Mouse (Mus musculus): ENCODE results near the gene Spg7.

GRCm38 (mm10) chr8:123025951-123026351 lies 36.8 kb upstream of the Spg7 start:
- no peak for TF ChIP-seq CHD1 (IDR thresholded peaks at IDR 0.05; ENCODE audit: low read depth, low read length)
- no peak for TF ChIP-seq CTCF (conservative IDR thresholded peaks at IDR 0.05 in 1 of 2, IDR thresholded peaks at IDR 0.05 in 1 of 2; ENCODE audit: low read depth in 2 of 2, low read length in 2 of 2)
- no peak for TF ChIP-seq POLR2A (IDR thresholded peaks at IDR 0.05; ENCODE audit: low read depth, low read length)
- no peak for TF ChIP-seq E2F4 (IDR thresholded peaks at IDR 0.05; ENCODE audit: insufficient replicate concordance, low read depth, low read length)
- no peak for TF ChIP-seq HCFC1 (IDR thresholded peaks at IDR 0.05; ENCODE audit: low read depth, low read length)
- no peak for TF ChIP-seq RCOR1 (conservative IDR thresholded peaks at IDR 0.05; ENCODE audit: low read depth, low read length)

Measured in CH12.LX (cell line).